In genomic region chr5:65006011-65006491, GRCm38 (mm10) we compare ENCODE assay signal across 12 mouse cellular contexts. TPM values are rescaled to one million over a fixed set of nuclear protein-coding genes. Genes with fewer than 3 reads are reported as not detected.
A peak's percentile ranks its signal among the peaks of the same experiment; 100 is the strongest.
DNase-seq lines count a peak whose midpoint lies in the region; ATAC-seq and TF ChIP-seq lines count a peak whose summit lies in the region.
"Had no signal": no experiment of that assay in that cellular context is flagged by ENCODE, and none has a peak within 500 bp of the region (broad histone marks: within the 10 kb centered on the region; RNA-seq: fewer than 3 reads in every experiment).

No protein-coding gene starts in this region.

- no peaks in the 10 kb centered on the region for H3K4me1 ChIP-seq in liver, postnatal 0 days (ENCODE audit: insufficient read depth)
- no peaks in the 10 kb centered on the region for H3K4me1 ChIP-seq in liver, embryonic 11.5 days (replicated peaks; ENCODE audit: control insufficient read depth, insufficient read depth, low read length)
- H3K4me1 ChIP-seq in forebrain, postnatal 0 days (ENCODE audit: insufficient read depth): peaks cover 2% of the 10 kb centered on the region; the same call in 1 of the 2 replicates
- no peaks in the 10 kb centered on the region for H3K4me1 ChIP-seq in lung, postnatal 0 days (ENCODE audit: insufficient read depth, low read depth, low read length)
- H3K4me1 ChIP-seq: liver, embryonic 13.5 days had no signal

- H3K4me3 ChIP-seq in liver, postnatal 0 days (ENCODE audit: low read depth, low read length): no peak overlapping the region
- H3K4me3 ChIP-seq in liver, embryonic 11.5 days (ENCODE audit: low read depth, low read length): no peak overlapping the region
- H3K4me3 ChIP-seq in forebrain, postnatal 0 days (ENCODE audit: low read depth, low read length): no peak overlapping the region
- no peak overlapping the region for H3K4me3 ChIP-seq in lung, postnatal 0 days (ENCODE audit: low read depth, low read length)
- H3K4me3 ChIP-seq: liver, embryonic 13.5 days had no signal

- ATAC-seq in liver, postnatal 0 days: no peak
- ATAC-seq in liver, embryonic 11.5 days (replicated peaks; ENCODE audit: low FRiP score): no peak
- ATAC-seq in forebrain, postnatal 0 days: peak; percentile 32
- ATAC-seq in lung, postnatal 0 days: no peak
- no peak for ATAC-seq in erythroid progenitor cell, adult 5-6 weeks (replicated peaks; ENCODE audit: low FRiP score, poor library complexity, severe bottlenecking)

- 47% methylated on average over 4 of the region's 4 CpGs for WGBS in liver, postnatal 0 days (ENCODE audit: insufficient replicate concordance)
- 42% methylated on average over 4 of the region's 4 CpGs for WGBS in liver, embryonic 11.5 days
- WGBS in forebrain, postnatal 0 days: 29% methylated on average over 4 of the region's 4 CpGs
- WGBS in lung, postnatal 0 days: 37% methylated on average over 4 of the region's 4 CpGs

- no peak overlapping the region for H3K4me2 ChIP-seq in liver, postnatal 0 days (ENCODE audit: low read depth, low read length)
- H3K4me2 ChIP-seq in liver, embryonic 11.5 days: no peak overlapping the region
- H3K4me2 ChIP-seq in forebrain, postnatal 0 days (ENCODE audit: low read depth): no peak overlapping the region
- no peak overlapping the region for H3K4me2 ChIP-seq in lung, postnatal 0 days (replicated peaks; ENCODE audit: low read depth, low read length)
- H3K4me2 ChIP-seq: liver, embryonic 13.5 days had no signal

- peaks cover 33% of the 10 kb centered on the region for H3K36me3 ChIP-seq in liver, postnatal 0 days (replicated peaks; ENCODE audit: insufficient read depth, low read length)
- peaks cover 12% of the 10 kb centered on the region for H3K36me3 ChIP-seq in liver, embryonic 11.5 days (ENCODE audit: control insufficient read depth, insufficient read depth, low read length)
- H3K36me3 ChIP-seq in forebrain, postnatal 0 days (ENCODE audit: insufficient read depth): no peaks in the 10 kb centered on the region
- peaks cover 25% of the 10 kb centered on the region; the same call in 1 of the 2 replicates for H3K36me3 ChIP-seq in lung, postnatal 0 days (ENCODE audit: insufficient read depth, low read length)

- DNase-seq in liver, postnatal 0 days: peak; percentile 23
- no peak for DNase-seq in liver, embryonic 11.5 days (ENCODE audit: low spot score)
- peak; percentile 33 for DNase-seq in adrenal gland, postnatal 25 days
- DNase-seq in forebrain, postnatal 0 days: no peak
- peak; percentile 57 for DNase-seq in testis, postnatal 10 days (ENCODE audit: low spot score)
- no peak for DNase-seq in lung, postnatal 0 days (ENCODE audit: low spot score)
- no peak for DNase-seq in liver
- DNase-seq: cerebellum, adult 11-12 months; heart, postnatal 14 days; liver, embryonic 13.5 days; right cerebral cortex, postnatal 4 days had no signal

- H3K27me3 ChIP-seq in liver, postnatal 0 days (ENCODE audit: insufficient read depth, low read length): no peaks in the 10 kb centered on the region
- H3K27me3 ChIP-seq in liver, embryonic 11.5 days (replicated peaks; ENCODE audit: control insufficient read depth, insufficient read depth, low read length): no peaks in the 10 kb centered on the region
- no peaks in the 10 kb centered on the region for H3K27me3 ChIP-seq in forebrain, postnatal 0 days (ENCODE audit: insufficient read depth, low read length)
- H3K27me3 ChIP-seq in lung, postnatal 0 days (replicated peaks; ENCODE audit: insufficient read depth, low read length): no peaks in the 10 kb centered on the region
- H3K27me3 ChIP-seq: liver, embryonic 13.5 days had no signal

- H3K9me3 ChIP-seq in liver, postnatal 0 days (ENCODE audit: low read length): no peaks in the 10 kb centered on the region
- peaks cover 5% of the 10 kb centered on the region; the same call in 1 of the 2 replicates for H3K9me3 ChIP-seq in liver, embryonic 11.5 days (ENCODE audit: control insufficient read depth, low read length)
- H3K9me3 ChIP-seq in forebrain, postnatal 0 days (ENCODE audit: low read length): no peaks in the 10 kb centered on the region
- H3K9me3 ChIP-seq in lung, postnatal 0 days (ENCODE audit: low read length): no peaks in the 10 kb centered on the region

- no peak for TF ChIP-seq EP300 in liver, postnatal 0 days (IDR thresholded peaks at IDR 0.05; ENCODE audit: low read depth)
- no peak for TF ChIP-seq EP300 in lung, postnatal 0 days (IDR thresholded peaks at IDR 0.05)

- no peak for TF ChIP-seq CTCF in liver, postnatal 0 days (IDR thresholded peaks at IDR 0.05; ENCODE audit: low read depth)
- TF ChIP-seq CTCF in forebrain, postnatal 0 days (IDR thresholded peaks at IDR 0.05; ENCODE audit: low read depth): peak; percentile 28; the same call in 1 of the 2 replicates
- TF ChIP-seq CTCF in lung, postnatal 0 days (IDR thresholded peaks at IDR 0.05): no peak

- H3K9ac ChIP-seq in liver, postnatal 0 days (replicated peaks): no peak overlapping the region
- no peak overlapping the region for H3K9ac ChIP-seq in liver, embryonic 11.5 days (ENCODE audit: low read depth, low read length)
- no peak overlapping the region for H3K9ac ChIP-seq in forebrain, postnatal 0 days
- no peak overlapping the region for H3K9ac ChIP-seq in lung, postnatal 0 days (replicated peaks; ENCODE audit: low read depth)
- H3K9ac ChIP-seq: liver, embryonic 13.5 days had no signal

- H3K27ac ChIP-seq in liver, postnatal 0 days (ENCODE audit: low read depth): no peak overlapping the region
- H3K27ac ChIP-seq in liver, embryonic 11.5 days (ENCODE audit: low read depth, low read length): no peak overlapping the region
- H3K27ac ChIP-seq in forebrain, postnatal 0 days (ENCODE audit: low read depth, low read length): peak overlapping the region; percentile 35; the same call in 1 of the 2 replicates
- no peak overlapping the region for H3K27ac ChIP-seq in lung, postnatal 0 days (ENCODE audit: low read length)
- H3K27ac ChIP-seq: liver, embryonic 13.5 days had no signal

RNA-seq across cellular contexts. Expression of gene Fam114a1, which starts 36.2 kb away (rescaled TPM):
- 9.4 and 10.2 TPM in 2 replicates for polyA plus RNA-seq in liver, postnatal 0 days (2015; fragmentation: Nextera tagmentation; extraction: Ambion mirVana)
- polyA plus RNA-seq in liver, embryonic 11.5 days (2014; fragmentation: Nextera tagmentation; extraction: Ambion mirVana): 18.5 and 21.1 TPM in 2 replicates
- total RNA-seq in adrenal gland, postnatal 25 days (2021): 14.9 and 23.7 TPM in 2 replicates
- total RNA-seq in forebrain, postnatal 0 days (2014; rRNA removed): 3.8 and 6.1 TPM in 2 replicates
- 4.6 and 5.1 TPM in 2 replicates for polyA plus RNA-seq in forebrain, postnatal 0 days (2015; fragmentation: Nextera tagmentation; extraction: Ambion mirVana)
- 26.3 and 30.9 TPM in 2 replicates for polyA plus RNA-seq in lung, postnatal 0 days (2015; fragmentation: Nextera tagmentation; extraction: Ambion mirVana)
- total RNA-seq in erythroid progenitor cell, adult 5-6 weeks (2015; ENCODE audit: low replicate concordance): 2.5 TPM in 1 of 2 replicates, not detected in the other
- 1.5 and 1.8 TPM in 2 replicates for total RNA-seq in erythroid progenitor cell, adult 5-6 weeks (2017; ENCODE audit: low replicate concordance)

RNA-seq across cellular contexts. Expression of gene Tlr6, which starts 46.2 kb away (rescaled TPM):
- polyA plus RNA-seq in liver, postnatal 0 days (2015; fragmentation: Nextera tagmentation; extraction: Ambion mirVana): 0.47 and 0.79 TPM in 2 replicates
- polyA plus RNA-seq in liver, embryonic 11.5 days (2014; fragmentation: Nextera tagmentation; extraction: Ambion mirVana): 0.26 and 0.66 TPM in 2 replicates
- 1.3 and 3.7 TPM in 2 replicates for total RNA-seq in adrenal gland, postnatal 25 days (2021)
- total RNA-seq in forebrain, postnatal 0 days (2014; rRNA removed): 0.31 and 0.81 TPM in 2 replicates
- polyA plus RNA-seq in forebrain, postnatal 0 days (2015; fragmentation: Nextera tagmentation; extraction: Ambion mirVana): 0.18 and 0.25 TPM in 2 replicates
- polyA plus RNA-seq in lung, postnatal 0 days (2015; fragmentation: Nextera tagmentation; extraction: Ambion mirVana): 0.68 and 0.99 TPM in 2 replicates
- total RNA-seq in erythroid progenitor cell, adult 5-6 weeks (2015; ENCODE audit: low replicate concordance): 10.9 TPM in 1 of 2 replicates, not detected in the other
- 0.51 TPM in 1 of 2 replicates, not detected in the other for total RNA-seq in erythroid progenitor cell, adult 5-6 weeks (2017; ENCODE audit: low replicate concordance)

Comparison
In these comparisons a context has a peak if more than half of its experiments do, and no peak if none do; other contexts are left out.
1. DNase-seq: peak in liver, postnatal 0 days (single experiment), adrenal gland, postnatal 25 days (single experiment) and testis, postnatal 10 days (single experiment); none in liver, embryonic 11.5 days (single experiment), forebrain, postnatal 0 days (single experiment), lung, postnatal 0 days (single experiment) and liver (single experiment).